Mouse (Mus musculus) NIH3T3 (cell line): ENCODE measurements around the gene Bbs5.
"Not testable (repeated sequence)": the region's sequence is repeated elsewhere in the genome, so short reads cannot be mapped to it uniquely, and the experiment has no call there.

Source experiments
- DNase-seq: peaks from one replicate; pipeline ENCODE4 v3.0.0-alpha.2; 2012; ENCODE audit warnings: low read depth

Gene Bbs5

GRCm38 (mm10) chr2:69646726-69647490 lies at the start of gene Bbs5:
Gene Bbs5, plus strand, starts transcription at chr2:69647171.
- DNase-seq, result peak; percentile 95

GRCm38 (mm10) chr2:69603726-69604393 lies 43.1 kb upstream of the Bbs5 start:
- no peak for DNase-seq

- DNase-seq, result no peak
Observed at GRCm38 (mm10) chr2:69606621-69607020, 40.4 kb upstream of the Bbs5 start.

GRCm38 (mm10) chr2:69612237-69612636 lies 34.7 kb upstream of the Bbs5 start:
- DNase-seq, result no peak

GRCm38 (mm10) chr2:69612716-69613115 lies 34.3 kb upstream of the Bbs5 start:
- no peak for DNase-seq

- DNase-seq, result peak; percentile 78
Observed at GRCm38 (mm10) chr2:69613237-69613636, 33.7 kb upstream of the Bbs5 start.

GRCm38 (mm10) chr2:69618336-69618735 lies 28.6 kb upstream of the Bbs5 start:
- no peak for DNase-seq

- no peak for DNase-seq
Observed at GRCm38 (mm10) chr2:69619286-69619685, 27.7 kb upstream of the Bbs5 start.

- no peak for DNase-seq
Observed at GRCm38 (mm10) chr2:69629215-69629614, 17.8 kb upstream of the Bbs5 start.

GRCm38 (mm10) chr2:69629914-69630313 lies 17.1 kb upstream of the Bbs5 start:
- DNase-seq, result no peak

GRCm38 (mm10) chr2:69630792-69631191 lies 16.2 kb upstream of the Bbs5 start:
- DNase-seq, result no peak

GRCm38 (mm10) chr2:69631449-69631848 lies 15.5 kb upstream of the Bbs5 start:
- DNase-seq, result peak; percentile 34

GRCm38 (mm10) chr2:69635064-69635701 lies 11.8 kb upstream of the Bbs5 start:
- DNase-seq, result peak; percentile 85

GRCm38 (mm10) chr2:69635807-69636206 lies 11.2 kb upstream of the Bbs5 start:
- peak; percentile 70 for DNase-seq

- not testable (repeated sequence) for DNase-seq
Observed at GRCm38 (mm10) chr2:69637989-69638388, 9.0 kb upstream of the Bbs5 start.

- DNase-seq, result no peak
Observed at GRCm38 (mm10) chr2:69640100-69640499, 6.9 kb upstream of the Bbs5 start.

- peak; percentile 24 for DNase-seq
Observed at GRCm38 (mm10) chr2:69644968-69645617, 1.9 kb upstream of the Bbs5 start.

GRCm38 (mm10) chr2:69649716-69650115 lies 2.7 kb downstream of the Bbs5 start:
- no peak for DNase-seq

- DNase-seq, result peak; percentile 54
Observed at GRCm38 (mm10) chr2:69659326-69659725, 12.4 kb downstream of the Bbs5 start.

- DNase-seq, result no peak
Observed at GRCm38 (mm10) chr2:69663827-69664476, 17.0 kb downstream of the Bbs5 start.

GRCm38 (mm10) chr2:69667656-69668055 lies 20.7 kb downstream of the Bbs5 start:
- no peak for DNase-seq

- DNase-seq, result no peak
Observed at GRCm38 (mm10) chr2:69668414-69668813, 21.4 kb downstream of the Bbs5 start.
